Mouse (Mus musculus) liver, embryonic 14.5 days (tissue): ENCODE data around the gene Arf1. TPM values are rescaled to one million over a fixed set of nuclear protein-coding genes. Genes with fewer than 3 reads are reported as not detected.
A peak's percentile ranks its signal among the peaks of the same experiment; 100 is the strongest.

ENCODE experiments used
- ATAC-seq: fragments of 200-750 bp; cut with Nextera tagmentation; 2 replicates; pipeline ENCODE4 v1.8.0; 2017; ENCODE audit warnings: moderate number of reproducible peaks, mild to moderate bottlenecking, moderate library complexity; ENCODE audit not compliant: insufficient read depth
- DNase-seq, 3 experiments: peaks; one replicate each; pipeline ENCODE4 v3.0.0-alpha.2; 2012 to 2013; ENCODE audit warnings: low read depth in 3 of 3, low spot score in 3 of 3
- H3K27ac ChIP-seq: fragments of 300-500 bp; sonication (generic); 2 replicates; pipeline ENCODE4 v1.5.1; 2014; ENCODE audit warnings: moderate library complexity, mild to moderate bottlenecking, control low read depth, inconsistent platforms
- H3K27me3 ChIP-seq: fragments of 300-500 bp; sonication (generic); 2 replicates; pipeline ENCODE4 v1.6.1; 2014; ENCODE audit warnings: mild to moderate bottlenecking, low read length, moderate library complexity; ENCODE audit not compliant: control insufficient read depth, insufficient read depth
- H3K36me3 ChIP-seq: fragments of 300-500 bp; sonication (generic); replicated peaks from 2 replicates; pipeline ENCODE4 v1.6.1; 2014; ENCODE audit warnings: low read depth; ENCODE audit not compliant: control insufficient read depth, insufficient read depth
- H3K4me1 ChIP-seq, 2 experiments: fragments of 200-500 bp in 1 of 2; fragments of 300-500 bp in 1 of 2; sonication (generic) in 1 of 2; replicated peaks; 2 replicates each; pipeline ENCODE4 v1.6.1; 2012 to 2014; ENCODE audit warnings: antibody characterized with exemption in 1 of 2, inconsistent platforms in 1 of 2, low read length in 1 of 2; ENCODE audit not compliant: control insufficient read depth in 2 of 2, insufficient read depth in 2 of 2
- H3K4me2 ChIP-seq: fragments of 300-500 bp; sonication (generic); 2 replicates; pipeline ENCODE4 v1.6.1; 2014; ENCODE audit warnings: low read depth, mild to moderate bottlenecking, control low read depth, moderate library complexity
- H3K4me3 ChIP-seq, 2 experiments: fragments of 200-500 bp in 1 of 2; fragments of 300-500 bp in 1 of 2; sonication (generic) in 1 of 2; 2 replicates each; pipeline ENCODE4 v1.5.1; 2012 to 2014; ENCODE audit warnings: low read depth in 2 of 2, low read length in 2 of 2, mild to moderate bottlenecking in 2 of 2, control low read depth in 1 of 2, inconsistent platforms in 1 of 2, moderate library complexity in 1 of 2; ENCODE audit not compliant: insufficient read depth in 1 of 2
- H3K9ac ChIP-seq: fragments of 300-500 bp; sonication (generic); replicated peaks from 2 replicates; pipeline ENCODE4 v1.6.1; 2014; ENCODE audit warnings: mild to moderate bottlenecking, control low read depth, moderate library complexity
- H3K9me3 ChIP-seq: fragments of 300-500 bp; sonication (generic); 2 replicates; pipeline ENCODE4 v1.6.1; 2016; ENCODE audit warnings: low read length, mixed read lengths; ENCODE audit not compliant: control insufficient read depth
- CTCF ChIP-seq: IDR thresholded peaks from 2 replicates; pipeline ENCODE4 v1.5.1; 2016; ENCODE audit warnings: antibody characterized with exemption, low read depth, control low read depth
- EP300 ChIP-seq: IDR thresholded peaks from 2 replicates; pipeline ENCODE4 v1.6.1; 2016; ENCODE audit warnings: antibody characterized with exemption, low read depth
- WGBS: fragments of 180-500 bp; shearing (Covaris S2); extraction: QIAGEN DNeasy Blood & Tissue Kit; methylation state at CpG from one replicate; pipeline ENCODE4 v1.1.7; 2014; ENCODE audit not compliant: insufficient replicate concordance; 5-methylcytosine and 5-hydroxymethylcytosine counted together
- polyA plus RNA-seq, 2 experiments: library from polyadenylated mRNA; depleted of rRNA in 1 of 2; stranded (reverse) in 1 of 2; unstranded in 1 of 2; fragments of >200 nt; fragmentation: Nextera tagmentation in 1 of 2; extraction: Ambion mirVana in 1 of 2; gene quantifications; 2 replicates each; pipeline versions ENCODE4 v1.2.1 to v1.2.3; 2012 to 2014

Arf1 gene
- polyA plus RNA-seq (2012; rRNA removed) (177 and 190 TPM in 2 replicates), polyA plus RNA-seq (2014; fragmentation: Nextera tagmentation; extraction: Ambion mirVana) (227 and 235 TPM in 2 replicates)

DNA sequence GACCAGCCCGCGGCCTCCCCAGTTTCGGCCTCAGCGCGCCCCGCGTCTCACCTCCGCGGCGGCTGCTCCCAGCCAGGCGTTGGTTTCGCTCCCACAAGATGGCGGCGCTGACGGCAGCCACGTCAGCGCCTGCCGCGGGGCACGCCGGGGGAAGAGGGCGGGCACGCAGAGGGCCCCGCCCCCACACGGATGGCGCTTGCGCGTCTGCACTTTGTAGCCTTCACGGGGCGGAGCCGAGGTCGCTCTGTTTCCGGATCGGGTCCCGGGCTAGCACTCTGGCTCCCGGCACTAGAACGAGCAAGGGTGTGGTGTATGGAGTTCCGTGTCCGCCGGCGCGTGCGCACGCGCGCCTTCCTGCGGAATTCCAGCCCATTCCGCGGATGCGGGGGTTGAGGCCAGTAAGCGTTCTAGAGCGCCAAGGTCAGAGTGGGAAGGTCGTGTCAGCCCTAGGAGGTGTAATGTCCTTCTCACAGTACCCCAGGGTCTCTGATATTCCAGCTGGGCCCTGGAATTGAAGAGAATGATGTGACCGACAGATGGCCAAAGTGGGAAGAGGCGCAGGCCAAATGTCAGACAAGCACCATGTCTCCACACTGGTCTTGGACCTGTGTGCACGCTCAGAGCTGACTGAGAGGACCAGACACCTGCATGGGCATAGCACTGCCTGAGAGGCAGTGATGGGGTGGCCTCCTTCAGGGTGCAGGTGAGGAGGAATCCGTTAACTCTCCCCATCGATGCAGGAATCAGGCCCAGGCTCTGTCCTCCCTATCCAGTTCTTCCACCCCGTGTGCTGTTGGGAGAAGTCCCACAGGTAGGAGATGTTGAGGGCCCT, at the start of gene Arf1:
Gene Arf1 (minus strand): TSS at position 149 of the 832 bp plus-strand sequence.
- Histone ChIP-seq H3K4me3 (peak within 1 kb of the TSS; percentile 93 to 100), H3K27ac (peak within 1 kb of the TSS; percentile 83), H3K4me2 (peak within 1 kb of the TSS; percentile 97), H3K9ac (peak within 1 kb of the TSS; percentile 100), H3K27me3 (no peaks in the 10 kb centered on the region), H3K9me3 (no peaks in the 10 kb centered on the region), H3K4me1 (peaks cover 31 to 40% of the 10 kb centered on the region in 2 experiments), H3K36me3 (peaks cover 5% of the 10 kb centered on the region)
- TF ChIP-seq CTCF: no peak
- no peak for TF ChIP-seq EP300
- peak; percentile 94 for ATAC-seq
- WGBS: 3% methylated on average over 59 of the region's 59 CpGs
- DNase-seq: peak; percentile 91 to 93 (median 91)

DNA sequence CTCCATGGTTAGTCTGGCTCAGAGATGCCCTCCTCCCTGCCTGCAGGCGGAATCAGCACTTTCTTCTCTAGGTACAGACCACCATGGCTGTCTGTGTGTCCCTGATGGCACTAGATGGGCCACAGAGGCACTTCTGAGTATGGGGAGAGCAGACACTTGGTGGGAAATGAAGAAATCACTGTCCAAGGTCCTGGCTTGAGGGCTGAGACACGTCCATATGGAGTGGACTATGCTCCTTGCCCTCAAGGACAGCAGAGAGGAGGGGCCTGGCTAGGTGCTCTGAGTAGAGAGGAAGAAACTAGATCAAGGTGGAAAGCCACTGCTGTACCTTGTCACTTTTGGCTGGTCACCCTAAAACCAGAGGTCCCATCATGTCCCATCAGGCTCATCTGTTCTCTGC, 48.8 kb upstream of the Arf1 start:
- Histone ChIP-seq H3K27me3 (peaks cover 36% of the 10 kb centered on the region), H3K9ac (no peak overlapping the region), H3K4me2 (no peak overlapping the region), H3K4me3 (no peak overlapping the region), H3K36me3 (no peaks in the 10 kb centered on the region), H3K9me3 (no peaks in the 10 kb centered on the region), H3K4me1 (no peaks in the 10 kb centered on the region), H3K27ac (no peak overlapping the region)
- DNase-seq: no peak
- WGBS: 15% methylated on average over 2 of the region's 2 CpGs
- TF ChIP-seq EP300 (no peak), CTCF (no peak)
- ATAC-seq: no peak

DNA sequence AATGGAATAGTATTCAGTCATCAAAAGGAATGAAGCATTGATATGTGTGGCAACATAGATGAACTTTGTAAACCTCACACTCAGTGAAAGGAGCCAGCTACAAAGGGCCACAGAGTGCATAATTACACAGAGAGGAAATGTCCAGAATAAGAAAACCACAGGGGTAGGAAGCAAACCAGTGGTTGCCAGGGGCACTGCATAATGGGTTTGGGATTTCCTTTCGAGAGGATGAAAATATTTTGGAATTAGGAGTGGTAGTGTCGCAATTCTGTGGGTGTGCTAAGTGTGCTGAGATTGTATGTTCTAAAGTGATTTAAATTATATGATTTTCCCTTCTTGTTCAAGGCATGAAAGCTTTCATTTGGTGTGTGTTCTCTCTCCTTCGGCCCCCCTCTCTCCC, 46.1 kb upstream of the Arf1 start:
- Histone ChIP-seq H3K36me3 (no peaks in the 10 kb centered on the region), H3K4me2 (no peak overlapping the region), H3K4me3 (no peak overlapping the region), H3K27me3 (peaks cover 21% of the 10 kb centered on the region), H3K4me1 (no peaks in the 10 kb centered on the region), H3K27ac (no peak overlapping the region), H3K9me3 (no peaks in the 10 kb centered on the region), H3K9ac (no peak overlapping the region)
- DNase-seq (no peak), ATAC-seq (no peak)
- 53% methylated on average over 3 of the region's 3 CpGs for WGBS
- TF ChIP-seq EP300 (no peak), CTCF (no peak)

DNA sequence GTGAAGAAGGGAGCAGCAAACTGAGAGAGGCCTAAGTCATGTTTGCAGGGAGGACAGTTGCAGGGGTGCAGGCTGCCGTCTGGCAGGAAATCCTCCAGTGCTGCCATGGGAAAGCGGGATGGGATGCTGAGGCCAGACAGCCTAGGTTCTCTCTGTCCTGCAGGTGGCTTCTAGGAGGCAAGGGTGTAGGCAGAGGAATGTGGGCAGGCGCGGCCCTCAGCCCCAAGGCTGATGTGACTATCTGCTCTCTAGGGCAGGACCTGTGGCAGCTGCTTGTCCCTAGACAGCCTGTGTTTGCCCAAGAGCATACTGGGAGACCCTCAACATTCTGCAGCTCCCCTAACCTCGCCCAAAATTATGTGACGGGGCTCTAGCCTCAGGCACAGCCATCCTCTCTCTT, 38.7 kb upstream of the Arf1 start:
- Histone ChIP-seq H3K4me1 (peaks cover 17 to 26% of the 10 kb centered on the region in 2 experiments), H3K4me2 (no peak overlapping the region), H3K9ac (no peak overlapping the region), H3K9me3 (peaks cover 3% of the 10 kb centered on the region), H3K36me3 (no peaks in the 10 kb centered on the region), H3K27me3 (peaks cover 64% of the 10 kb centered on the region), H3K27ac (no peak overlapping the region), H3K4me3 (no peak overlapping the region)
- 30% methylated on average over 6 of the region's 6 CpGs for WGBS
- TF ChIP-seq CTCF: no peak
- TF ChIP-seq EP300: no peak
- DNase-seq (no peak), ATAC-seq (no peak)

DNA sequence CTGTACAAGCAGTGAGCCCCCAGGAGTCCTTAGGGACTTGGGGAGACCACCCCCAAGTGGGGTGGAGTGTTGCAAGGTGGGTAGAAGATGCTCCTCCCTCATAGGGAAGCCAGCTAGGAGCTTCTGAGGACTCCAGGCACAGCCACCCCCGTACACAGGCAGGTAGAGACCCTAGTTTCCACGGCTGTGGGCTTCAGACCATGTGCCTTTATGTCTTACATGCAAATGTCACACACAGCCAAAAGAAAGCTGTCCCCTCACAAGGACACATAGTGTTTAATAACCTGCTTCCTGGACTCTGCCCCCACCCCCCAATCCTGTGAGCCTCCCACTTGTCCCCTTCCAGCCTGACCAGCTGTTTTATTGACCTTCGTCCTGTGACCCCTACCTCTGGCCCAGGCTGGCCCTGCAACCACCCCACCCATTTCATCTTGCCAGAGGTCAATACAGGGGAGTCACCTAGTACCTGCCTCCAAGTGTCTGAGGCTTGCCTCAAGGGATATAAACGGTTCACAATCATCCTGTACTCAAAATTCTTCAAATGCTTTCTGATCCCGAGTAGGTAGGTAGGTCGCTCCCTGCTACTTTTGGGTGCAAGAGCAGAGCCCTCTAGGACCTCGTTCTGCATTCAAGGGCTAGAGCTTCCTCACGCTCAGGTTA, 37.2 kb upstream of the Arf1 start:
- ATAC-seq: no peak
- 60% methylated on average over 8 of the region's 8 CpGs for WGBS
- H3K4me3 ChIP-seq: no peak overlapping the region
- H3K4me2 ChIP-seq: no peak overlapping the region
- peaks cover 61% of the 10 kb centered on the region for H3K27me3 ChIP-seq
- H3K4me1 ChIP-seq: peaks cover 31 to 38% of the 10 kb centered on the region in 2 experiments
- DNase-seq: no peak
- TF ChIP-seq EP300 (no peak), CTCF (no peak)
- peaks cover 3% of the 10 kb centered on the region for H3K9me3 ChIP-seq
- no peak overlapping the region for H3K9ac ChIP-seq
- H3K27ac ChIP-seq: no peak overlapping the region
- H3K36me3 ChIP-seq: no peaks in the 10 kb centered on the region
